Mouse (Mus musculus): ENCODE measurements around the gene Pum3. TPM values are rescaled to one million over a fixed set of nuclear protein-coding genes. Genes with fewer than 3 reads are reported as not detected.

Pum3 gene
- polyA plus RNA-seq (2012; rRNA removed), result 13.1 and 13.7 TPM in 2 replicates

DNA sequence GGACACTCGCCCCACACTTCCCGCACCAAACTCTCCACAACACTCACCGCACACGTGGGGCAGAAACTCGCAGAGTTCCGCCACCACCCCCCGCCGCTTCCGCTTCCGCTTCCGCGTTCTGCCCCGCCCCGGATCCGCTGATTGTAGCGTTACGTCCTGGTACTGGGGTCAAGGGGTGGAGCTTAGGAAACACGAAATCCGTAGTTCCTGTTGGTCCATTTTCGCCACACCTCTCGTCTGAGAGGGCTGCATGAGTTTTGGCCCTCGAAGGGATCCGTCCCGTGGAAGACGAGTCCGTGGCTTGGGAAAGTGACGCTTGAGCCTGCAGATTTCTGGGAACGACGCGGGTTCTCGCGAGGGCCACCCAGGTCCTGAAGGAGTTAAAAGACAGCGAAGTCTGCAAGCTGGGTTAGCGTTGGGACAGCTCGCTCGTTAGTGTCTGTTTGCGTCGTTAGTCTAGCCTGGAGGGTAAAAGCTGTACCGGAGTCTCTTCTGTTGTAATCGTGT, at the start of gene Pum3:
TSS of gene Pum3 (minus strand) at position 81 of the 507 bp plus-strand sequence.
- under 1% methylated on average over 40 of the region's 40 CpGs for WGBS
- peak; percentile 98 for DNase-seq (ENCODE audit: low read depth, low spot score)

DNA sequence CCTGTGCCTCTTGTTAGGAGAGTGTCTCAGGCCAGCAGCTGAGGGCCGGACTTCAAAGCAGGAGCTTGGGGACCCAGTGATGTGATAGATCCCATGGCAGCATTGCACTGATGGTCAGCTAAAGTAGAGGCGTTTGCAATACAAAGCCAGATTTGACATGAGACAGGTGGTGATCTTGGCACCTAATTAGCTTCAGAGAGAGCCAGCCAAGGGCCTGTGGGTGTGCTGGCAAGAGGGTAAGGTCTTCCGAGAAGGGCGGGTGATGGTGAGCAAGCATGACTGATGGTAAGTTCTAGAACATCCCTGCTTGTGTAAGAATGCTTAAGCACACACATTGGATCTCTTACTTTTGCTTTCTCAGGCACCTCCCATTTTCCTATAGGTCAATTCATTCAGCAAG, 37.1 kb upstream of the Pum3 start:
- 82% methylated on average over 4 of the region's 4 CpGs for WGBS
- no peak for DNase-seq (ENCODE audit: low read depth, low spot score)

DNA sequence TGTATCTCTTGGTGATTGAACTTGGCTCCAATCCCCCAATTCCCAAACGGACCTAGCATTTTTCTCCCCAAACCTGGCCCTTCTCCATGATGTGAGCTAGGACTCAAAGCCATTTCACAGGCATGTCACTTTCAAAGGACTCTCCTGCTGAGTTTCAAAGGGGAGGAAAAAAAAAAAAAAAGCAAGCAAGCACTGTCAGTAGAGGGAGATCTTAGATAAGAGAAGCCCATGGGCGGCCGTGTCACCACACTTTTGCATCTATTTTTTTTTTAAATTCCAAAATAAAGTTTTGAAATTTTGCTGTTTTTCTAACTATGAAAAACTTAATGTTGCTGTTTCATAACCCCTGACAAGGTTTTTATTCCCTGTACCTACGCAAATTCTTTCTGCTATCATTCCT, 33.0 kb upstream of the Pum3 start:
- no peak for DNase-seq (ENCODE audit: low read depth, low spot score)

DNA sequence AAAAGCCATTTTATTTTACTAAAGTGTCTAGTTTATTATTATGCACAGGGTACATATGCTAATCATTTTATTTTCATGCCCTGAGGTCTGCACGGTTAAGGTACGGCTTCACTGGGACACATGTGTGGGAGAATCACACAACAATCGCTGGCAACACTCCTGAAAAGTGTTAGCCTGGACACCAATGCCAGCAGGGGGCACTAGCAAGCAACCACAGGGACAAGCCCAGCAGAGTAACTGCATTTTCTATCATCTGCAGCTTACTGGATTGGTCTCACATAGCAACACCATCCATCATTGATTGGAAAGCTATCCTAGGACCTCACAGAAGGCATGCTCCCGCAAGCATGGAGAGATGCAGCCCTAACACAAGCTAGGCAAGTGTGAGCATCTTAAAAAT, 20.8 kb upstream of the Pum3 start:
- no peak for DNase-seq (ENCODE audit: low read depth, low spot score)
- 30% methylated on average over 4 of the region's 4 CpGs for WGBS

More for the DNA sequence above, 33.0 kb upstream of the Pum3 start:
- 51% methylated on average over 4 of the region's 4 CpGs for WGBS

DNA sequence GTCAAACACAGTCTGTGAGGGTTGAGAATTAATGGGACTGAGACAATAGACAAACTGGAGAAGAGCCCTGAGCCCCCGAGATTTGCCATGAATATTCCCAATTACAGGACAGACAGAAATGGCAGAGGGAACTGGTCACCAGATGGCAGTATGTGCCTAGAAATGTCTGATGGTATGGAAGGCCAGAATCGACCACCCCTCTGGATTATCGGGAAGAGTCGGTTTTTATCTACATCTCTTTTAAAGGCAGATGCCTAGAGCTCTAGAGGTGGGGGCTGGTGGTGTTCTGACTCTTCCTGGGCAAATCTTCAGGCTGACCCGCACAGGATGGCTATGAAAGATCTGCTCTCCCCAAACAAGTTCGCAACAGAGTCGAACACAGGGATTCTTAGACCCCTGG, 17.9 kb upstream of the Pum3 start:
- WGBS, result 32% methylated on average over 7 of the region's 7 CpGs
- DNase-seq (ENCODE audit: low read depth, low spot score), result no peak

DNA sequence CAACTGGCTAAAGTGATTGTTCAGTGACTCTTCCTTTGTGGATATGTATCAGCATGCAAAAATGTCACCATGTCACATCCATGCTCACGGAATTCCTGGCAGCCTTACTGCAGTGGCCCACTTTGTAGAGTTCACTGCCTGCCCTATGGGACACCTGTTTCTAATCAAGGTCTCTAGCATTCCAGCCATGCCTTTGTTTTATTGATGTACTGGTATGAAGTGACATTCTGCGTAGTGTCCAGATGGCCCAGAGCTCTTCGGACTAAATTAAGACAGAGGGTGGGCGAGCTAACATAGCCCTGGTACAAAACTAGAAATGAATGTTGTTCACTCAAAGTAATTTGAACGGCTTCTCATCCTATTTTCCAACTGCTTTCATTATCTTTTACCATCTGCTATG, 11.5 kb upstream of the Pum3 start:
- 62% methylated on average over 5 of the region's 5 CpGs for WGBS
- no peak for DNase-seq (ENCODE audit: low read depth, low spot score)

DNA sequence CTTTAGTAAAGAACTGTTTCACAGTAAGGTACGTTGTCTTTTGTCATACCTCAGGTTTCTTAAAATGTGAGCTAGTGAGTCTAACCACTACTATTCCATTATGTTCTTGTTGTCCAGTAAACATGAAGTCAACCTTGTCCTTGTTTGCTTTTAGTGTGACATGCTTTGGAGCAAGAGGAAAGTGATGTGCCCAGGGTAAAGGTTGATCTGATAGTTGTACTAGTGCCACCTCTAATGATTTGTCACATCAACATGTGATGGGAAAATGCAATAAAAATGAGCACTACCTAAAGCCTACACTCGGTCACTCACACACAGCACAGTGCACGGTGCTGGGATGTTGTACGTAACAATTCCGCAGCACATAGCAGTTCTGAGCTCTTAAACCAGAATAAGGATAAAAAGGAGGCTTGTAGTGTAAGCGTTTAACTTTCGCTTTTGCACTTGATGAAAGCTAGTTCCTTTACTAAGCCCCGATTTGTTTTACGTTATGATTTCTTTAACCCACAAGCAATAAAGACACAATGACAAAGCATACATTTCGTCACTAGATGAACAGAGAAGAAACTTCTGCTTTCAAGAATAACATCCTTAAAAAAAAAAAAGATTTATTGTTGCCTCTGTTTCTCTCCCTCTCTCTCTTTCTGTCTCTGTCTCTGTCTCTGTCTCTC, 8.5 kb upstream of the Pum3 start:
- DNase-seq (ENCODE audit: low read depth, low spot score), result no peak
- WGBS, result 49% methylated on average over 10 of the region's 10 CpGs

DNA sequence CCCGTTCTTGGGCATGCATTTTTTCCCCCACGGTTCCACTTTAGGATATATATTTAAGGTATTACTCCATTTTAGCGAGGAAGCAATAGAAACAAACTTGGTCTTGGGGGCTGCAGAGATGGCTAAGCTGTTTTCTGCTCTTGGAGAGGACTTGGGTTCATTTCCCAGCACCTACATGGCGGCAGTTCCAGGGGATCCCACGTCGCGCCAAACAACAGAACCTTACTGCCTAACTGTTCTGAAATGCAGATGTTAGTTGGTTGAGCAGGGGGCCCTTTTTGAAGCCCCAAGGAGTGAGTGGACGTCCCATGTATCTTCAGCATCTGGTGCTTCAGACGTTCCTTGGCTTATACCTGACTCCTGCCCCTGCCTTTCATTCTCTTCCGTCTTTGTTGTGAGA, 781 bp upstream of the Pum3 start:
- under 1% methylated on average over 10 of the region's 10 CpGs for WGBS
- no peak for DNase-seq (ENCODE audit: low read depth, low spot score)

DNA sequence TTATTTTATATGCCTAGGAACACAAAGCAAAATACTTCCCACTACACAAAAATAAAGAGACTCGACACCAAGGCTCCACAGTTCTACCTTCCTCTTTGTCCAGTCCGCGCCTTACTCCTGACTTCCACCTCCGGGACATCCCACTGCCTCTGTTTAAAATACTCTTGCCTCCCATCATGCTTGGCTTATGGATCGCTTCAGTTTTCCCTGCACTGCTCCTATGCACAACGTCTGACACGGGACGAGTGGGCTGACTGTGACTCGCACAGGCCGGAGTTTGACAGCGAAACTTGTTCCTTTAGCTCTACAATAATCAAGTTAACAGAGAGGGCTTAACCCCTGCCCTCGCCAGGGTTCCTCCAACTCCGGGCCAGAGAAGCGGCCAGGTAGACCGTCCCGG, 344 bp downstream of the Pum3 start:
- no peak for DNase-seq (ENCODE audit: low read depth, low spot score)
- under 1% methylated on average over 16 of the region's 16 CpGs for WGBS

DNA sequence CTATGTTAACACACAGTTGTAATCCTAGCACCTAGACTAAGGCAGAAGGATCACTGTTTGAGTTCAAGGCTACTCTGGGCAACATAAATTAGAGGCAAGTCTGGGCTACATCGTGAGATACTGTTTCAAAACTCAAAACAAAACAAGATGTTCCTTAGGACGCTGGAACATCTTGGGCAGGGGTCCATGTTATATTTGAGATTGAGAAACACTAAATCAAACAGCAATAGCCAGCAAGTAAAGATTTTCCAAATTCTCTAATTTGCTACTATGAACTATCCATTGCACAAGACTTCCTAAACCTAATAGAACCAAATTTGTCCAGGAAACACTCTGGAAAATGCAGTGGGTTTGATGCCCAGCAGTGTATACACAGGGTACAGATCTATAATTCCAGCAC, 1.8 kb downstream of the Pum3 start:
- WGBS, result 58% methylated on average over 2 of the region's 2 CpGs
- DNase-seq (ENCODE audit: low read depth, low spot score), result no peak

DNA sequence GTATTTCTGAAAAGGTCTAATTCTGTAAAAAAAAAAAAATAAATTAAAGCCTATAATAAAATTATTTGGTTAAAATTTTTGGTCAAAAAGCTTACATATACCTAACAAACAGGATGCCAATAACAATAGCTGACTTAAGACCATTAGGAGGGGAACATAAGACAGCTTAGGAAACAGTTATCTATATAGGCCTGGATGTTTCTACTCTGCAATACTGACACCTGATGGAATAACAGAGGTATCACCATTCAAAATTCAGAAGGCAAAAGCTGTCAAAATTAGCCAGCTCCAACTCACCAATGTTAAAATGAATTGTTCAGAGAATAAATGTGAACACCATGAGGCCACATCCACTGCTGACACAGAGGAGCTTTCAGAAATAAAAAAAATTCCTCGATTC, 3.2 kb downstream of the Pum3 start:
- DNase-seq (ENCODE audit: low read depth, low spot score), result no peak
- WGBS, result 67% methylated on average over 1 of the region's 1 CpGs

DNA sequence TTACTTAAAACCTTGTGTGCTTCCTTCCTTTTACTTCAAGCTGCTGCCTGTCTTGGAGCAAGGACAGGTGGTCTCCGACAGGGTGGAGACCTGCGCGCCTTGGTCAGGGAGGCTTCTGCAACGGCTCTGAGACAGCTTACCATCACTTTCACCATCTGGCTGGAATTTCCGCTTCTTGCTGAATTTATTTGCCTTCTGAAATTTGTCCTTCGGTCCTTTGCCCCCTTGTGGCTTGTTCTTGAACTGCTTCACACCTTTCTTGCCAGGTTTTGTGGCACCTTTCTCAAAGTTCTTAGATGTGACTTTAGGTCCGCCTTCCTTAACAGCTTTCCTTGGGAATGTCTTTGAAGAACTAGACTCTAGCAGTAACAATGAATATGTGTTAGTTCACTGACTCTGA, 4.0 kb downstream of the Pum3 start:
- DNase-seq (ENCODE audit: low read depth, low spot score), result no peak
- 46% methylated on average over 7 of the region's 7 CpGs for WGBS

DNA sequence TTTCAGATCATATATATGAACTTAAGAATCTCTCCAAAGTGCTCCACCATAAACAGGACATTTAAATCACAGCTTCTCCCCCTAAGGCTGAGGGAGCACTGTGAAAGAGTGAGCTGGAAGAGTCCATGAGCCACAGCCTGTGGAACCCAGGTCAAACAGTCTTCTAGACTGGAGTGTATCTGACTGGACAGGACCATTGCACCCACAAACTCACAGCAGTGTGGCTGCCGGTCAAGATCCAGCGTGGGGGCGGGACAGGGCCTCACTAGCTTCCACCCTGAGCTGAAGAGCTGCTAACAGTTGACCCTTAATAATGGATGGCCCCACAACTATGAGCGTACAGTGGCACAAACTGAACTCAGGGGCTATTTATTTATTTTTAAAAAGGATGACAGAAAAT, 12.2 kb downstream of the Pum3 start:
- WGBS, result 86% methylated on average over 4 of the region's 4 CpGs
- no peak for DNase-seq (ENCODE audit: low read depth, low spot score)

DNA sequence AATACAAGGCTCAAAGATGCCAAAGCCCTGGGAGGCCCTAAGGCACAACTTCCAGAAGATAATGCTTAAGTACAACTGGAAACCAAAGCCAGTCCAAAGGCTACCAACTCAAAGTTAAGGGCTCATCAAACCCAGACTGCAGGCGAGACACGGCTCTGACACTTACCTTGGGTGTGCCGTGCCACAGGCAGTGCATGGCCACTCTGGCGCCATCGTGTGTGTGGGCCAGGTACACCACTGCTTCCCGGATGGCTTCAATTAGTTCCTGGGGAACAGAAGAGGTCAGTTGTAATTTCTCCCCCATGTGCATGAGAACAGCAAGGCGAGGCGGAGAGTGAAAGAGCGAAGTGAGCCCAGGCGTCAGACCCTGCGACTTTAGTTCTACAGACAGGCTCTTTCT, 13.1 kb downstream of the Pum3 start:
- DNase-seq (ENCODE audit: low read depth, low spot score), result no peak
- 45% methylated on average over 11 of the region's 11 CpGs for WGBS

DNA sequence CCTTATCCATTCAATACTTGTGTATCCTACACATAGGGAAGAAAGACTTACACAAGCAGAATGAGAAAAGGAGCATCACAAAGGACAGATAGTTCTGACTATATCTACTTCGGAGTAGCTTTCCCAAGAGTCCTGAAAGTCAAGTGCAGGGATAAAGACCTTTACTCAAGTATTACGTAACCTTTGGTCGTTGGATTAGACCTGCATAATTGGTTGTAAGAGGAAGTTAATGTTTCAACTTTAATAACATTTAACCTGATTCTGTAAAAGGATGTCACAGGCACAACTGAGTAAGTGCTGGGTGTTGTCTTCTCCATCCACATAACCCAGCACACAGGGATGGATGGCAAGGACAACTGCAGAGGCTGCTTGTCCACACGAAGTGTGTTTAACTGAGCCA, 18.3 kb downstream of the Pum3 start:
- no peak for DNase-seq (ENCODE audit: low read depth, low spot score)
- 71% methylated on average over 4 of the region's 4 CpGs for WGBS

DNA sequence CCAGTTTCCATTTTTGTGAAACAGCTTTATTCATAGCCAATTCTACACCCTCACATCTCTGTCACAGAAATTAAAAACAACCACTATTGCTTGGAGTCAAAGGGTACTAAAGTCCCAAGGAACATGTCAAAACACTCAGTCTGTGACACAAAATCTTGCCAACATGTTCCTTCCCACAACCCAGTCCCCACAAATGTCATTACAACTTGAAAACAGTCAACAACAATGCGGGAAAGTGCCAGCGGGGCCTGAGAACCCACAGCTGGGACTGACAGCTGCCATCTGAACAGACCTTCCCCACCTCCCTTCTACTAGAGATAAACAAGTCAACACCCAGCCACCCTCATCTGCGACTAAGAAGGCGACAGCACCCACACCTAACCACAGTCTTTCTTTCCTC, 18.9 kb downstream of the Pum3 start:
- WGBS, result 86% methylated on average over 4 of the region's 4 CpGs
- DNase-seq (ENCODE audit: low read depth, low spot score), result no peak

DNA sequence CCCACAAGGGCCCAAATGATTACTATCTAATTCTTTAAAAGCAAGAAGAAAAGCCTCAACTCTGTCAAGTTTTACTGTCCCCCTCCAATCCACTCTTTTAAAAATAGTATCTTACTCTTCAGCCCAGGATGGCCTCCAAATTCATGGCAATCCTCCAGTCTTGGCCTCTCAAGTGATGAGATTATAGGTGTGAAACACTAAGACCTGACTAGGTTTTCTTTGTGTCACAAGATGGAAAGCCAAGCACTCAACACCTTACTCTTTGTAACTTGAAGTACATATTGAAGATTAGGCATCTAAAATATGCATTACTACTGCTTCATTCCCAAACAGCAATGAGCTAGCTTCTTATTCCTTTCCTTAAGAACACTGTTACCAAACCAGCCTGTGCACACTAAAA, 19.8 kb downstream of the Pum3 start:
- DNase-seq (ENCODE audit: low read depth, low spot score), result no peak

DNA sequence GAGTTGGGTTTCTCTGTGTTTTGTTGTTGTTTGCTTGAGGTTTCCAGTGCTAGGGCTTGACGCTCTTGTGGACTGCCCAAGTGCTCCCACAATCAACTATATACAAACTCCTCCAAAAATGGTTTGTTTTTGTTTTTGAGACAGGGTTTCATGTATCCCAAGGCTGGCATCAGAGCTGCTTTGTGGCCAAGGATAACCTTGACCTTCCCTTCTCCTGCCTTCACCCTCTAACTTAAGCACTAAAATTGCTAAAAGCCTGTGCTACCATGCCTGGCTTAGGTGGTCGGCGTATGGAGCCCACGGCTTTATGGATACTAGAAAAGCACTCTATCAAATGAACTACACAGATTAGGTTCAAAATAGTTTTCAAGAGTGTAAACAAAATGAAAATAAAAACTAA, 20.4 kb downstream of the Pum3 start:
- no peak for DNase-seq (ENCODE audit: low read depth, low spot score)
- WGBS, result 92% methylated on average over 4 of the region's 4 CpGs

DNA sequence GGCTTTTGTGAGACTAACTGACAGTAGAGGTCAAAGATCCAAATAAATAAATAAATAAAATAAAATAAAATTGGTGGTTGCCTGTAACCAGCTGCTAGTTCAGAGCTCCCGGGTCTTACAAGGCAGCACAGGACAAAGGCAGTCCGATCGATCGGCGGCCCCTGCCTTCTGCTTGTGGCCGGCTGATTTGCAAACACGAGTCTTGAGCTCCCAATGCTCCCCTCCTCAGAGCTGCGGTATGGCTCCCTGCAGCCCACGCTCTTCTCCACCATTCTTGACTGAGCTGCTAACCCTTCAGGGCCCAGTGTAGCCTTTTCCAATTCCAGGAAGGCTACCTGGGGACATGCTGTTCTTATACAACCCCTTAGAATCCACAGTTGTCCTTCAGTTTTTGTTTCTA, 31.8 kb downstream of the Pum3 start:
- no peak for DNase-seq (ENCODE audit: low read depth, low spot score)
- 90% methylated on average over 9 of the region's 9 CpGs for WGBS

DNA sequence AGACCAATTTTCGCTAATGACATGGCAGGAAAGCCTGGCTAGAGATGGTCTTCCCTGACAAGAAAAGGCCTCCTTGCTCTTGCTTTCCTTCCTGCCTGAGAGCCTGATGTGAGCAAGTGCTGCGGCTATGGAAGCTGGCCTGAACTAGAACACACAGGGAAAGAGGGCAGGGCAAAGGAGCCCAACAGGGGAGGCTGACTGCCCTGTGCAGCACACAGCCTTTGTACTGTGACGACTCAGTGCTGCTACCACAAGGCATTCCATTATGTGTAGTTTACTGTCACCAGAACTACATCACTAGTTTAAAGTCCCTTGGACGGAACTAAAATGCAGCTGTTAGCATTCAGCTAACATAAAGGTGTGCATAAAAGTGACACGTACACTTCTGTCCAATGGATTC, 32.4 kb downstream of the Pum3 start:
- 87% methylated on average over 5 of the region's 5 CpGs for WGBS
- no peak for DNase-seq (ENCODE audit: low read depth, low spot score)

DNA sequence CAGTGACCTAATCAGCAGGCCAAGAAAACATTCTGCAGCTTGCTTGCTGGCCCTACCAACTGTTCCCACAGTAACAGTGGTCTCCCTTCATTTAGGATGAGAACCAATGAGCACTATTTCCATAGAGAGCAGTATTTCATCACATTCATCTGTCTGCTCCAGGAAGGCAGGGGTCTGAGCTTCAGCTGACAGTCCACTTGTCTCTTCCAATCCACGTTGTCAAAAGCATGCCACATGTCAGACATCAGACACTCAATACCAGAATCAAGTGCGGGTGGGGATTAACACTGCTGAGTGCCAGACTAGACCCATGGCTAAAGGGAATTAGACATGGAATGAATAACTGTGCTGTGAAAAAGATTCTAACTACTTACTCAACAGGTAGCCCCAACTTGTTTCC, 32.9 kb downstream of the Pum3 start:
- 95% methylated on average over 2 of the region's 2 CpGs for WGBS

DNA sequence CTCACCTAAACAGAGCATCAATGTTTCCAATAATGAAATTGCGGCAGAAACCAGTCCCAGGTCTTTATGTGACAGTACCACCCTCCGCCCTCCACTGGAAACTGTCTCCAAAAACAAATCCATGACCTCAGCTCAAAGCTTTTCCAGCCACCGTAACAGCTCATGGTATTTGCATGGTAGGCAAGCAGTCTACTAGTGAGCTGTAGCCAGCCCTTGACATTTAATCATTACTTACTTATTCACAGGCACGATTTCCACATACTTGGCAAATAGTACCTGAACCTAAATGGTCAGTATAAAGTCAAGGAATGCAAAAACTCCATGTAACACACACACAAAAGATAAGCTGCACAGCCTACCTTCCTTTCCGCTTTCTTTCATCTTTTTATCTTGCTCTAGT, 33.7 kb downstream of the Pum3 start:
- WGBS, result 91% methylated on average over 5 of the region's 5 CpGs

More for the DNA sequence above, 32.9 kb downstream of the Pum3 start:
- DNase-seq (ENCODE audit: low read depth, low spot score), result no peak

More for the DNA sequence above, 33.7 kb downstream of the Pum3 start:
- no peak for DNase-seq (ENCODE audit: low read depth, low spot score)
